Mouse (Mus musculus) thymus, postnatal 14 days (tissue): Measurements from ENCODE around the gene Klk12.

Source experiments
- DNase-seq: peaks from one replicate; pipeline ENCODE4 v3.0.0; 2021

Gene Klk12

DNA sequence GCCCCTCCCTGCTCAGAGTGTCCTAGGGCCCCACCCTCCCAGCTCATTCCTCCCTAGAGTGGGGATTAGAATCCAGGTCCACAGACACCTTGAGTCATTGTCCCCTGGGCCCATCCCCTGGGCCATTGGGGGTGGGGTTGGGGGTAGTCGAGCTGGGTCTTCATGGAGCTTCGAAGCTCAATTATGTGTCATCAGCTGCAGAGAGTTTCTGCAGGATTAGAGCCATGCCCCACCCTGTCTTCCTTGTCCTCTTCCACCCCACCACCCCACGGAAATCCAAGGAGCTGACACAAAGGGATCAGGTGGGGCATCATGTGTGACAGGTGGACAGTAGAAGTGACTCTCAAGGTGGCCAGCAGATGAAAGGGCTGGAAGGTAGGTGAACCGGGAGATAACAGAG is at the start of gene Klk12:
TSS of gene Klk12 (plus strand) at position 301 of the 400 bp plus-strand sequence.
- DNase-seq, result no peak

GRCm38 (mm10) chr7:43747788-43748187 is 20.9 kb upstream of the Klk12 start:
- DNase-seq, result no peak

GRCm38 (mm10) chr7:43752806-43753205 is 15.9 kb upstream of the Klk12 start:
- DNase-seq, result no peak

DNA sequence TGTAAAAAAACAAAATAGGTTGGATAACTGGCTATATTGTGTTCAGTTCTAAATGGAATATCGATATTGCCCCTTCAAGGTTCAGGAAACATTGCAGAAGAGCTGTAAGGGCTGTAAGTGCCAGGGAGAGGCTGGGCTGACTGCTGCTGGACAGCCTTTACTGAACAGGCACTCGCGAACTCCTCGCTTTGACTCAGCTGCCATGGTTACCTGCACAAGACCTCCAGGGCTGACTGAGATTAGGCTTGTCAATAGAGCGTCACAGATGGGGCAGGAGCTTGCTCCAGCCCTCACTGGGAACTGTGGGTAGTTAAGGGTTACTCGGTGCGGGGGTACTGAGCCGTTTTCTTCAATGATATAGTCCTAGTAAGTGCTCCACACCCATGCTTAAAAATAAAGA is 2.2 kb upstream of the Klk12 start:
- DNase-seq, result no peak

DNA sequence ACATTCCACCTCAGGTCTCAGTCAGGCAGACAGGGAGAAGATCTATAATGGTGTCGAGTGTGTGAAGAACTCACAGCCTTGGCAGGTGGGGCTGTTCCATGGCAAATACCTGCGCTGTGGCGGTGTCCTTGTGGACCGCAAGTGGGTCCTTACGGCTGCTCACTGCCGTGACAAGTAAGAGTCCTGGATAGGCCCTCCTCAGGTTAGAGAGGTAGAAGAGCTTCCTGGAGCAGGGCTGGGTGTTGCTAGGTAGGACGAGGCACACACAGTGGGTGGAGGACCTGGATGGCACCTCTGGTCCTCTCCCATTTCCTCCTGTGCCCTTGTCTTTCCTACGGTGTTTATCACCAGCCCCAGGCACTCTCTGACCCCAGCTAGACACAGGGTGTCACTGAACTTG is 939 bp downstream of the Klk12 start:
- no peak for DNase-seq

DNA sequence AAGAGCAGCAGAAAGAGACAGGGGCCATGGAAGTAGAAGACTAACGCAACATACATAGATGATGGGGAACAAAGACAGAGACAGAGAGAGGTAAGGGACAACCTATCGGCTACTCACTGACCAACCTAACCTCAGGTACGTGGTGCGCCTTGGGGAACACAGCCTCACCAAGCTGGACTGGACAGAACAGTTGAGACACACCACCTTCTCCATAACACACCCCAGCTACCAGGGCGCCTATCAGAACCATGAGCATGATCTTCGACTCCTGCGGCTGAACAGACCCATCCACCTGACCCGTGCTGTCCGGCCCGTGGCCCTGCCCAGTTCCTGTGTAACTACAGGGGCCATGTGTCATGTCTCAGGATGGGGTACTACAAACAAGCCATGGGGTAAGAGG is 2.0 kb downstream of the Klk12 start:
- DNase-seq, result peak; percentile 1

- DNase-seq, result peak; percentile 1
Observed at GRCm38 (mm10) chr7:43771916-43772315, 3.2 kb downstream of the Klk12 start.

- peak; percentile 1 for DNase-seq
Observed at GRCm38 (mm10) chr7:43772901-43773300, 4.2 kb downstream of the Klk12 start.

GRCm38 (mm10) chr7:43774364-43774763 is 5.7 kb downstream of the Klk12 start, which contains the start of gene Klk11:
TSS of gene Klk11 (plus strand) at chr7:43774604.
- DNase-seq, result peak; percentile 1

GRCm38 (mm10) chr7:43774802-43775201 is 6.1 kb downstream of the Klk12 start:
- DNase-seq, result peak; percentile 2

DNA sequence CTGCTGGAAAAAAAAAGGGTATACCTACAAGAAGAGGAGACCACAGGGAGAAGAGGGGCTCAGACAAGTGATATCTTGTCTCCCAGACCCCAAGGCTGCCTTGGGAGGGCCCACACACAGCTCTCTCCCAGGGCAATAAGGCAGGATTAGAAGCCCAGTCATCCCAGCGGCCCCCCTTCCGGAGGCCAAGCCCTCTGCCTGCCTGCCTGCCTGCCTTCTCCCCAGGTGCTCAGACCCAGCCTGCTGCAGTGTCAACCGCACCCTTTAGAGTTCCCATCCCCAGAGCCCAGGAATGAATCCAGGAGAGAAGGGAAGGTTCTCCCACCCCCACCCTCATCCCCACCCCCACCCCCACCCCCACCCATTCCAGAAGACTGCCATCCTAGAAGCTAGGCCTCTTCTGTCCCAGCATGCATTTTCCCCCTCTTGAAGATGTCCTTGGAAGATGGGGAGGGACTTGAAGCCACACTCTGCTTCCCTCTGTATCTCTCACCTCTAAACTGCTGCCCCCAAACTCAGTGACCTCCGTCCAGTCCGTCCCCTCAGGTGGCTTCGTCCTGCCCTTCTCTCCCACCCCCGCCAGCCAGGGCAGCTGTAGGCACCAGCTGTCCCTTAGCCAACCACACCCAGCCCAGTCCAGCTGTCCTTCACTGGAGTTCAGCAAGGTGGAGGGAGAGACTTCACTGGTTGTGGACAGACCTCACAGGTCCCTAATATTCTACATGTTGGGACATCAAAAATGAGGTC is 6.8 kb downstream of the Klk12 start:
- peak; percentile 1 for DNase-seq

DNA sequence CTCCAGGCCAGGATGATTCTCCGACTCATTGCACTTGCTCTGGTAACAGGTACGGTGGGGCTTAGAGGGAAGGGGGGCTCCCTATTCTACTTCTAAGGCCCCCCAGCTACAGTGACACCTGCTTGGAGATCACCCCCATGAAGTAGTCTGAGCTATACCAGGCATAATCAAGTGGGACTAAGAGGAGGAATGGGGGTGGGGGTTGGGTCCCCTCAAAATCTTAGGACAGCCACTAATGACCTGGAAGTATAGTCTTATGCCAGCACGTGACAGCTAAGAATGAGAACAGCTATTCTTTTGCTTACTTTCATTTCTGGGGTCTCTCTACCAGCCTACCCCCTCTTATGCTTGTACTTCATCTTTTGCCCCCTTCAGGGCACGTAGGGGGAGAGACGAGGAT is 7.8 kb downstream of the Klk12 start:
- DNase-seq, result peak; percentile 1

DNA sequence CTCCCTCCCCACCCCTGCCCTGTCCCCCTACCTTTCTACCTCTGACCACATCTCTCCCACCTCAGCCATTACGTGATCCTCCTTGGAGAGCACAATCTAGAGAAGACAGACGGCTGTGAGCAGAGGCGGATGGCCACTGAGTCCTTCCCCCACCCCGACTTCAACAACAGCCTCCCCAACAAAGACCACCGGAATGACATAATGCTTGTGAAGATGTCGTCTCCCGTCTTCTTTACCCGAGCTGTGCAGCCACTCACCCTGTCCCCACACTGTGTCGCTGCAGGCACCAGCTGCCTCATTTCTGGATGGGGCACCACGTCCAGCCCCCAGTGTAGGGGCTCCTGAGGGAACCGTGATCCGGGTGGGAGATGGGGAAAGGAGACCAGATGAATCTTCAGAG is 8.7 kb downstream of the Klk12 start:
- peak; percentile 1 for DNase-seq

- peak; percentile 1 for DNase-seq
Observed at GRCm38 (mm10) chr7:43778176-43778970, 9.7 kb downstream of the Klk12 start.

GRCm38 (mm10) chr7:43780241-43780640 is 11.5 kb downstream of the Klk12 start:
- DNase-seq, result no peak

DNA sequence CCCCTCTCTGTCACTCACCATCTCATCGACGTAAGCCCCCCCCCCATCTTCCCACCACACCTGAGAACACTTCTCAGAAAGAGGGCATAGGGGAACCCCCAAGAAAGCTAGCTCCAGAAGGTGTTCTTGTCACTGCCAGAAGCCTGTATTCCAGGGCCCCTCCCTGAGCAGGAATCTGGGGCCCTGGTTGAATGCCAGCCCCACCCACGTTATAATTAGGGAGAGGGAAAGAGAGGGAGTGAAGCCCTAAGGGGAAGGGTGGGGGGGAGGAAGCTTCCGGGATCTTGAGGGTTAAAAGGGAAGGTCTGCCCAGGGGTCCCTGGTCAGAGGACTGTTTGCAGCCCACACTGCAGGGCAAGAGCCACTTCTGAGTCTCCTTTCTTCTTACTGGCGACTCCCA is 12.0 kb downstream of the Klk12 start, which contains the start of gene Klk10:
TSS of gene Klk10 (plus strand) at position 290 of the 400 bp plus-strand sequence.
- DNase-seq, result no peak

- DNase-seq, result no peak
Observed at GRCm38 (mm10) chr7:43781541-43781940, 12.8 kb downstream of the Klk12 start.

- DNase-seq, result peak; percentile 68
Observed at GRCm38 (mm10) chr7:43782275-43783265, 13.9 kb downstream of the Klk12 start.

- DNase-seq, result no peak
Observed at GRCm38 (mm10) chr7:43785286-43785685, 16.6 kb downstream of the Klk12 start.

GRCm38 (mm10) chr7:43788096-43788495 is 19.4 kb downstream of the Klk12 start:
- no peak for DNase-seq

GRCm38 (mm10) chr7:43789295-43789694 is 20.6 kb downstream of the Klk12 start:
- DNase-seq, result no peak

DNA sequence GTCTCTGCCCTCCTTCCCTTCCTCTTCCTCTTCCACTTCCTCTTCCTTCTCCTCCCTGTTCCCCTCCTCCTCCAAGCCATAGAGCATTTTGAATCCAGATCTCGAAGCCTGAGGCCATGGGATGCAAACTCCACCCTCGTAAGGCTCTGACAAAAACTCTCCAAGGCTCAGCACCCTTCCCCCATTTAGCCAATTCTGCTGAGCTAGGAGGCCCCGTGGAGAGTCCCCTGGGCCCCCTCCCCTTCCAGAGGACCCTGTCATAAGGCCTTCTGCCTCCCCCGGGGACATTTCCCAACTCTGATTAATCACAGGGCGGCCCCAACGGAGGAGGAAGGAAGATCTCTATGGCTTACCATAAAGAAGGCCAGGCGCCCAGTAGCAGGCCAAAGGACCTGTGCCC is 22.9 kb downstream of the Klk12 start, which contains the start of gene Klk9:
TSS of gene Klk9 (plus strand) at position 301 of the 400 bp plus-strand sequence.
- no peak for DNase-seq

DNA sequence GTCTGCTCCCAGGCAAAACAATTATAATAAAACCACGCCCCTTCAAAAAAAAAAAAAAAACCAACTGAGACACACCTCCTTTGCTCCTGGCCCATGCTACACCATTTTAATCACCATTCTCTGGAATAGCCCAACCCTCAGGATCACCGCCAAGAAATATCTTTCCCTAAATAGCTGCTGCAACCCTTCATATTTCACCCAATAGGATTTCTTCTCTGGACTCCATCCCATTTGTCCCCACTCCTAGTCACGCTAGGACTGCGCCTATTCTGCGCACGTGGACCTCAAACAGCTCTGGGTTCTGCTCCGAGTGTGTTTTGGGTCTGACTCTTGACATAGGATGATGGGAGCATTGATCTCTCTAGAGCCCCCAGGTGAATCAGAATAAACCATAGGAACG is 27.7 kb downstream of the Klk12 start:
- no peak for DNase-seq
